Mouse (Mus musculus): ENCODE measurements around the gene Cldn10.

- TF ChIP-seq CTCF (IDR thresholded peaks at IDR 0.05) (no peak), POLR2A (IDR thresholded peaks at IDR 0.05; ENCODE audit: insufficient read depth, low read depth, low read length) (no peak)
Measured at GRCm38 (mm10) chr14:118790217-118790616, 2.5 kb downstream of the Cldn10 start.

Measured in heart, adult 2 months (tissue).